Mouse (Mus musculus) granulocyte monocyte progenitor cell, adult 5-6 weeks (primary cell): Measurements from ENCODE around the gene Eddm3b. TPM values are rescaled to one million over a fixed set of nuclear protein-coding genes. Genes with fewer than 3 reads are reported as not detected.
"Not testable (repeated sequence)": the region's sequence is repeated elsewhere in the genome, so short reads cannot be mapped to it uniquely, and the experiment has no call there.

Experiments
- ATAC-seq: replicated peaks from 2 replicates; pipeline ENCODE4 v1.8.0; 2016; ENCODE audit warnings: mild to moderate bottlenecking, moderate TSS enrichment, inconsistent platforms; ENCODE audit not compliant: poor library complexity, severe bottlenecking
- total RNA-seq, 2 experiments: library from RNA; stranded (forward) in 1 of 2; stranded (reverse) in 1 of 2; fragments of 200-712, 200-1000 nt in 1 of 2; fragments of >200 nt in 1 of 2; fragmentation: Nextera tagmentation in 1 of 2; gene quantifications; 2 replicates each; pipeline ENCODE4 v1.2.3; 2014 to 2017

The Eddm3b gene
- total RNA-seq, 2 experiments from 2014 or later = not detected

DNA sequence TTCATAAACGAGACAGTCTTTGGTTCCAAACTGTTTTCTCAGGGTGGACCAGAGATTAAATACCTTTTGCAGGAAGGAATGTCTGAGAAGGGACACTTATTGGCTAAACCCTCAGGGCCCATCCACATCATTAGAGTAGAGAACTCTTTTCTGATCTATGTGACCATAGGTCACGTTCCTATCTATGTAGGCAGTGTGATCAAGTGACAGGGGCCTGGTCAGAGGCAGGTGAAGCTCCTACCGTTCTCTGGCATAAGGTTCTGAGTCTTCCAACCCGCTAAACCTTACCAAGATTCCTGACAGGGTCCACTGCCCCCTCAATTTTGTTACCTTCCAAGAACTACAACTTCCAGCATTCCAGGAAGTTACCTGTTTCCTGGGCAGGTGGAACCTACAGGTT, 27.9 kb downstream of the Eddm3b start:
- no peak for ATAC-seq

DNA sequence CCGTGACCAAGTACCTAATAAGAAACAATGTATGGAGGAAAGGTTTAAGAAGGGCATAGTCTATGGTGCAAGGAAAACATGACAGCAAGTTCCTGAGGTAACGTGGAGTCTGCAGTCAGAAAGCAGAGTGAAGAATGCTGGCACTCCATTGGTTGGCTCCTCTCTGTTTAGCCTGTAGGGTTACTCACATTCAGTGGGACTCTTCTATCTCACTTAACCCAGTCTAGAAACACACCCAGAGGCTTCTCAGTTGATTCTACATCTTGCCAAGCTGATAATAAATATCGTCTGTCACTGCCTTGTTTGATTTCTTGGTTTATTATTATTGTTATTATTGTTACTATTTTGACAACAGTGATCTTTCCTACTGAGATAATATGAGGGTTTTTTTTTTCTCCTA, 28.3 kb downstream of the Eddm3b start:
- ATAC-seq = no peak

DNA sequence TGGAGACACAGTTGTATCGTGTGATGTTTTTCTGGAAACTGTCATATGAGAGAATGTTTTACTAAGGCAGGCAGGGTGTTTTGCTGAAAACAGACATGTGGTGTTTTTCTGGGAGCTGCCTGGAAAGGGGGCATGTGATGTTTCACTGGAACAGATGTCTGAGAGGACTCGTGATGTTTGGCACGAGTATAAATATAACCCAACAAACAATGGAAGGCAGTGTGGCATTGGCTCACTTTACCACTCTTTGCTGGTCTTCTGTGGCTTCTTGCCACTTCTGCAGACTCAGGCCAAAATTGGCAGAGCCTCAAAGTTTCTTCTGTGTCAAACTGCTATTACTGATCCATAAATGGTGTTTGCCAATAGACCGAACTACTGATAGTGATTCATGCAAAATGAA, 29.1 kb downstream of the Eddm3b start:
- ATAC-seq = no peak

DNA sequence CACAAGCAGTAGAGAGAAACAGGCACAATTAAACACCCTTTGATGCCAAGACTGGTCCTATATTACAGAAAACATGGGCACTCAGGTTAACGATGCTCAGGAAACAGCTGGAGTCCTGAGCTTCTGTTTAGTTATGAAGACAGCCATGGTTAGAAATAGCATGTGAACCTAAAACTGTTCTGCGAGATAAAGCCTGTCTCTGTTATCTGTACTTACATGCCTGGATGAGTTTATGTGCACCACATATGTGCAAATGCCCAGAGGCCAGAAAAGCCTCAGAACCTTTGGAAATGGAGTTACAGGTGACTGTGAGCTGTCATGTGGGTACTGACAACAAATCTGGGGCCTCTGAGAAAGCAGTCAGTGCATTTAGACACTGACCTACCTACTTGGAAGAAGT, 29.7 kb downstream of the Eddm3b start:
- no peak for ATAC-seq

- ATAC-seq = no peak
Measured at GRCm38 (mm10) chr14:51144451-51144850, 30.2 kb downstream of the Eddm3b start.

DNA sequence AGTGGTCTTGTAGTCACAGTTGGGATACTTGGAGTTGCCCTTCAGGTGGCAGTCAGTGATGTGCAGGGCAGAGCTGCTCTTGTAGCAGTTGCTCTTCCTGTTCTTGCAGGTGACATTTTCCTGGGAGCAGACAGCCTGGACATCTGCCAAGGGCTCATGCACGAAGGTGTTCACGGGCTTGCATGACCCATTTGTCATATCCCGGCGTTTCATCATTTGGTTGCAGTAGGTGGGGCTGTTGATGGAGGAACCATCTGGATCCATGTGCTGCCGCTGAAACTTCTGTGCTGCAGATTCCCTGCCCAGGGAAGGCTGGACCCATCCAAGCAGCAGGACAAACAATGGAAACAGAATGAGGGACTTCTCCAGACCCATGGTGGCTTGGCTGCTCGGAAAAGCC, 31.3 kb downstream of the Eddm3b start:
- ATAC-seq = no peak

DNA sequence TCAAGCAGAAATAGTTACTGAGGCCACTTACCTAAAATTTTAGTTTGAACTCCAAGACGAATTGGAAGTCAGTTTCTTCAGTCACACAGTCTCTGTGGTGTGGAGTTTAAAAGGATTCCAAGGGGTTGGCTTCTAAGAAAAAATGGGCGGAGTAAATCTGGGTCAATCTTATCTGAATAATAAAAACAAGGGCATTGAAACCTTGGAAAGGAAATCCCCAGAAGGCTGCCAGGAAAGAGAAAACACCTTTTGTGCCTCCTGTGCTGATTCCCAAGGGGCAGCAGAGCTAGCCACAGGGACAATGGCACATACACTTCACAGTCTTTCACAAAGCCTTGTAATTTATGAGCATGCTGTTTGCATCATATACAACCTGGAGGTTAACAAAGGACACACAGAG, 32.5 kb downstream of the Eddm3b start, which contains the start of gene Rnase1:
Gene Rnase1, minus strand, starts transcription at position 101 of the 400 bp plus-strand sequence.
- no peak for ATAC-seq

DNA sequence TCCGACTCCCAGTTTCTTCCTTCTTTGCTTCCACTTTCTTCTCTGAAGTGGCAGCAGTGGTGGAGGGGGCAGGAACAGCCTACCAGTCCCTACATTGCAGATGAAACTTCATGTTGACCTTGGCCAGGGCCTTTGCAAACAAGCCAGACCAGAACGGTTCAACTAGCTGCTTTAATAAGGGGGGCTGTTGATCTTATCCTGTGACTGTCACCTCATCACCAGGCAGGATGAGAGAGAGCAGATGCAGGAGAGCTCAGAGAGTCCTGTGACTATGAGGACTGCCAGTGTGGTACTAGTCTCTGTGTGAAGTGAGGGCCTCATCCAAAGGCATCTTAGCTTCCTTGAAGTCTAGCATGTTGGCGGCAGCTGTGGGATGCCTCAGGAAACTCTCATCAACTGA, 33.8 kb downstream of the Eddm3b start:
- ATAC-seq = no peak

DNA sequence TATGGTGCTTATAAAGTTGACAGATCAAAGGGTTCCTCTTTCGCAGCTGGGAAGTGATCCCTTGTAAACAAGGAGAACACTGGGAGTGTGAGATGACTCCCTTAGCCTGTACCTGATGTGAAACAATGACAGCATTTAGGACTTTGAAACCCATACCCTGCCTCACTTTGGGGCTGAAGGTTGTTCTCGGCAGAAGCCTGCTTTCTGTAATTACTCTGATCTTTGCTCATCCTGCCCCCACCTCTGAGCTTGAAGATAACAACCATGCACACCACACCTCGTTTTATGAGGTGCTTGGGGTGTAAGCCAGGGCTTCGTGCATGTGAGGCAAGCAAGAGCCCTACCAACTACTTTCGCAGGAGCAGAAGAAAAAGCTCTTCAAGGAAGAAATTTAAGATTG, 34.9 kb downstream of the Eddm3b start:
- no peak for ATAC-seq

GRCm38 (mm10) chr14:51150206-51150831, 36.1 kb downstream of the Eddm3b start:
- ATAC-seq = no peak

- ATAC-seq = no peak
Measured at GRCm38 (mm10) chr14:51152249-51152870, 38.1 kb downstream of the Eddm3b start.

DNA sequence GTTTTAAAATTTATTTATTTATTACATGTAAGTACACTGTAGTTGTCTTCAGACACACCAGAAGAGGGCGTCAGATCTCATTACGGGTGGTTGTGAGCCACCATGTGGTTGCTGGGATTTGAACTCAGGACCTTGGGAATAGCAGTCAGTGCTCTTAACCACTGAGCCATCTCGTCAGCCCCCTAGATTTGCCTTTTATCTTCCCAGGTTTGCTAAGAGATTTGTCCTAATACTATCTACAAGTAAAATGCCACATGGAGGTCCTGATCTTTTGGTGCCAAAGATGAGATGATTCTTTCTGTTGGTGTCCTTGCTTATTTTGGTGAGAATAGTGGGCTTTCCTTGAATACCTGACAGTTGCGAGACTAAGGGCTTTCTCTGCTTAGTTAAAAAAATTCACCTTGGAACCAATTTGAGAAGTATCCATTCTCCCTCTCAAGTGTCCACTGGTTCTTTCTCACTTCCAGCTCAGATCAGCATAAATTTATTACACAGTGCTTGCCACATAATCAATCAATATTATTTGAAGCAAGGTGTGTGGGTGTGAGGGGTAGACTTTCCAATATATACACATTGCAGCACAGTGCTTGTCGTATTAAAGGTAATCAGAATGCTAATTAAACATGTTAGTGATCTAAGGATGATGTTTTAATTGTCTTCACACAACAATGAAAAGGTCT, 42.0 kb downstream of the Eddm3b start:
- no peak for ATAC-seq

- ATAC-seq = peak; percentile 56
Measured at GRCm38 (mm10) chr14:51156736-51157068, 42.5 kb downstream of the Eddm3b start.

DNA sequence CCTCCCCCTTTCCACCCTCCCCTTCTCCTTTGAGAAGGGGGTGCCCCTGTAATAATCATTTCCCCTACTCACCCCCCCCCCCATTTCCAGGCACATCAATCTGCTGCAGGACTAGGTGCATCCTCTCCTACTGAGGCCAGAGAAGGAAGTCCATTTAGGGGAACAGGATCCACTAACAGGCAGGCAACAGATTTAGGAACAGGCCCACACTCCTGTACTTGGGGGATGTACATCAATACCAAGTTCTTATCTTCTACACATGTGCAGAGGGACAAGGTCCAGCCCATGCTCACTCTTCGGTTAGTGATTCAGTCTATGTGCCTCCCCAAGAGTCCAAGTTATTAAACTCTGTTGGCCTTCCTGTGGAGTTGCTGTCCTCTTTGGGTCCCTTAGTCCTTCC, 42.8 kb downstream of the Eddm3b start:
- ATAC-seq = peak; percentile 76

DNA sequence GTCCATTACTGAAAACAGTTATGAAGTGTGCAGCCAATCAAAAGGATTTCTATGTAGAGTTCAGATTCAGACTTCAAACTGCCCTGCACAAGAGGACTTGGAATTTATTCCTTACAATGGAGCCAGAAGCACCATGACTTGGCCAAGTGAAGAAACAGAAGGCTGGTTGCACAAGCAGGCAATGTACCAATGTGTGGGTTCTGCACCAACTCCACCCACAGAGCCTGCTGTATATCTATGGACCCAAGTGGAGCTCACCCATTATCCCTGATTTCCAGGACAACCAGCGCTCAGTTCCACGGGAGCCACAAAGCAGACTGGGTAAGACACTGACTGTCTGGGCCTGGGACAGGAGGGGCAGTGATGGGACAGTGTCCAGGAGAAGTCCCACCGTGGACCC, 47.8 kb downstream of the Eddm3b start, which contains the start of gene Rnase2b:
Gene Rnase2b, plus strand, starts transcription at position 285 of the 400 bp plus-strand sequence.
- ATAC-seq = not testable (repeated sequence)

DNA sequence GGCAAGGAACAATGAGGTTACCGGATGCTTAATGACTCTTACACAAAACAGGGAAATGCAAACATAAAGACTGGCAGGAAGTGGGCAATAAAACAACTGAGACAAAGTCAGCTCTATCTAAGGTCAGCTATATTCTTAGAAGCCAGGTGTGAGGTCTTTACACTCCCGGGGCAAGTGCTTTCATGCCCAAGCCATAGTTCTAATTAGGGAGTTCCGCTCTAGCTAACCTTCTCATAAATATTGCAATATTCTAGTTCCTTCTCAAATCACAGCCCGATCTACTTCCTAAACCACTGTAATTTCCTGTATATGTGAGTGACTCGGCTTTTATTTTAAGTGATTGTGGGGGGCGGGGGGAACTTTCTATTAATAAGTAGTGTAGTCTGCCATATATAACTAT, 49.1 kb downstream of the Eddm3b start:
- not testable (repeated sequence) for ATAC-seq

DNA sequence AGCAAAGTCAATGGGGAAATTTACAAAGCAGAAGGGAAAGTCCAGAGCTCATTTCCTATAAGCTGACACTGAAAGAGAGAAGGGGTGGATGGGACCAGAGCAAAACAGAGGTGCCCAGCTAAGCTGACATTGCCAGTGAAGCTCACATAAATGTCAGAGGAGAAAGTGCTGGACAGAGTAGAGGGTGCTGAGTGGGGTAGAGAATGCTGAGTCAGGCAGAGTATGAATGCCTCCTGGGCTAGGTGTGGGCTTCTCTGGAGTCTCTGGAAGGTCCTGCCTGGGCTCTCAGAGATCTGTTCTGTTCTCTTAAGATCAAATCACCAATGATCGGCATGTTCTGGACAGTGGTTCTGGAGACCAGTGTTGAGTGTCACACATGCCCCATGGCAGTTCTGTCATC, 51.2 kb downstream of the Eddm3b start:
- ATAC-seq = no peak

DNA sequence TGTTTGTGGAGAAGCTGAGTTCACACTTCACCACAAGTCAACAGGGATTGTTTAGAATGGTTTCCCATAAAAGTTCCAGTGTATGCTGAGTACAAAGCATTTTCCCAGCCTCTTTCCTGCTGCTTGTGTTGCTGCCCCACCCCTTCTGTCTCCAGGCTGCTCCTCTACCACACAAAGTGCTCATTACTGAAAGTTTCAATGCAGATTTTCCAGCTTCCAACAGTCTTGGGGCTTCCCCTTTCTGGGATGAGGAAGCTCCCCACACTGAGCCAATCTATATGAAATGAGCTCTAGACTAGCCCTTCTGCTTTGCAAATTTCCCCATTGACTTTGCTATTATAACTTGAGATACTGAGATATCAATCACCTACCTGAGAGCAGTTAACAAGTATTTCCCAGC, 51.8 kb downstream of the Eddm3b start:
- peak; percentile 67 for ATAC-seq
